Mouse (Mus musculus): Measurements from ENCODE around the gene Itgb2l. TPM values are rescaled to one million over a fixed set of nuclear protein-coding genes. Genes with fewer than 3 reads are reported as not detected.

Gene Itgb2l
- 0.33 TPM in 1 of 2 replicates, not detected in the other for polyA plus RNA-seq (2015; fragmentation: Nextera tagmentation; extraction: Ambion mirVana)

DNA sequence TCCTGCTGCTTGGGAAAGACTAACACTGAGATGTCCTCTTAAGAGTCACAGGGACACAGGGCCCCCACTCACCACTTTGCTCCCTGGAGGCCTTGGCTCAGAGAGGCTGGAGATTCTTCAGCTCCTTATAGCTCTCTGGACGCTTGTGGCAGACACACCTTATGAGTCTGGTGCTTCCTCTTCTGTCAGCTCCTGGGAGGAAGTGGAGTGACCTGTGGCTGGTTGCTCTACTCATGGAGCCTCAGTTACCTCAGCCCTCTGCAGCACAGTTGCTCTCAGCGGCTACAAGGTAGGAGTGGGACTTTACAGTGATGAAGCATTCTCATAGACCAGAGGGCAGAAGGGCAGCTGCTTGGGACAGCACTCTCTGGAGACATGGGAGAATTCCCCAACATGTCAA is at the start of gene Itgb2l:
Gene Itgb2l (minus strand): TSS at position 152 of the 400 bp plus-strand sequence.
- H3K9ac ChIP-seq = no peak within 1 kb of the TSS
- H3K27me3 ChIP-seq = no peaks in the 10 kb centered on the region
- peaks cover 17% of the 10 kb centered on the region for H3K4me1 ChIP-seq
- ATAC-seq (ENCODE audit: low FRiP score, low read depth) = no peak
- no peak within 1 kb of the TSS for H3K27ac ChIP-seq
- WGBS = 76% methylated on average over 2 of the region's 2 CpGs
- H3K9me3 ChIP-seq = no peaks in the 10 kb centered on the region
- no peak within 1 kb of the TSS for H3K4me3 ChIP-seq
- no peak within 1 kb of the TSS for H3K4me2 ChIP-seq (replicated peaks)
- no peaks in the 10 kb centered on the region for H3K36me3 ChIP-seq

DNA sequence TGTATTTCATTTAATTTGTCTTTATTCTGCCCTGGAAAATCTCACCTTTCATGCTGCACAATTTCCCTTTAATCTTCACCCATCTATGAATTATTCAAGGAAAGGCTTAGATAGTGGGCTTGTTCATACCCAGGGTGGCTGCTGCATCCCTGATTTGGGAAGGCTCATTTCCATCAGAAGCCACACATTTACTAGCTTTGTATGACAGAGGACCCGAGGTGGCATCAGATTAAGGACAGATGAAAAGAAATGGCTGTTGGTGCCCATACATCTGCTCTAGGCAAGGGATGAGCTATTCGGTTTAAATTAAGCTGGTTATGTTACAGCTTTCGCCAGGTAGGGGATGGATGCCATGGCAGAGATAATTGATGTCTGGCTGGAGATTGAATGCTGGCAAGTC is 48.1 kb upstream of the Itgb2l start:
- Histone ChIP-seq H3K36me3 (no peaks in the 10 kb centered on the region), H3K4me2 (replicated peaks) (no peak overlapping the region), H3K27ac (no peak overlapping the region), H3K9me3 (no peaks in the 10 kb centered on the region), H3K4me3 (no peak overlapping the region), H3K27me3 (no peaks in the 10 kb centered on the region), H3K4me1 (peaks cover 5% of the 10 kb centered on the region), H3K9ac (no peak overlapping the region)
- WGBS = 78% methylated on average over 3 of the region's 3 CpGs
- no peak for ATAC-seq (ENCODE audit: low FRiP score, low read depth)

DNA sequence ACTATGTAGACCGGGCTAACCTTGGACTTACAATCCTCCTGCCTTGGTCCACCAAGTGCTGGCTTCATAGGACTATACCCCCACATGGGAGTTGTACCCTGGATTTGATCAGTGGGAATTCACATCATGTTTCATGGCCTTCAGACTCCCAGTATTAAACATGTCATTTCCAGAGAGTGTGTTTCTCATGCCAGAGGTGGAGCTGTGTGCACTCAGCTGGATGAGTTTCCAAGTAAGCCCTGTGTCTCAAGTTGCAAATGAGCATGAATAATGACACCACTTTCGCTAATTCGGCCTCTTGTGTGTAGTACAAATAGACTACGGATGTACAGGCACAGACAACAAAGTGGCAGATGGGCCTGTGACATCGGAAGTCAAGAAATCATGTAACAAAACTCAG is 44.6 kb upstream of the Itgb2l start:
- Histone ChIP-seq H3K36me3 (no peaks in the 10 kb centered on the region), H3K9ac (no peak overlapping the region), H3K4me2 (replicated peaks) (no peak overlapping the region), H3K27ac (no peak overlapping the region), H3K4me1 (no peaks in the 10 kb centered on the region), H3K9me3 (no peaks in the 10 kb centered on the region), H3K4me3 (no peak overlapping the region), H3K27me3 (no peaks in the 10 kb centered on the region)
- no peak for ATAC-seq (ENCODE audit: low FRiP score, low read depth)
- 86% methylated on average over 5 of the region's 5 CpGs for WGBS

DNA sequence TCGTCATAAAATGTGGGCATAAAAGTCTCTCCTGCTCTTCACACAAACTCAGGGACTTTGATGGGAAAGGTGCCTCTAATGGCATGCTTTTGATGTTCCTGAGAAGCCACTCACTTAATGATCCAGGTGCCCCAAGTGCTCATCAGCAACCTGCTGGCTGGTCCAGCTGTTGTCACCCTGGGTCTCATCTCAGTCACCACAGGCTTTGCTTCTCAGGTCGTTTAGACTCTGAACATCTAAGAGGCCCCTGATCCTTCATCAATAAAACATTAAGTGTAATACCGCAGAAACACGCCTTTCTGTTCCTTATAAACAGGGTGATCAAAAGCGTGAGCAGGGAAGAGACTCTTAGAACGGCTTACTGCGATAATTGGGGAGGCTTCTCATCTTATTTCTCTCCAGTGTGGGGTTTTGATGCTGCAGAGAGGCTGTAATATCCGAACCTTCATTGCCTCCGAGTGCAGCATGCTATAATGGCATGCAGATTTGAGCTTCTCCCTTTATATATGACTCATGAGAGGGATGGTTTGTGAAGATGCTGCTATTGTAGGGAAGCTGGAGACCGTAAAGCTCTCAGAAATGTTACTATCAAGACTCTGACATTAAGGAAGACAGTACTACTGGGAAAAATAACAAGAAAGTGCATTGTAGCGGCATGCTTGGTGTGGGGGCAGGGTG is 43.7 kb upstream of the Itgb2l start:
- 55% methylated on average over 11 of the region's 11 CpGs for WGBS

DNA sequence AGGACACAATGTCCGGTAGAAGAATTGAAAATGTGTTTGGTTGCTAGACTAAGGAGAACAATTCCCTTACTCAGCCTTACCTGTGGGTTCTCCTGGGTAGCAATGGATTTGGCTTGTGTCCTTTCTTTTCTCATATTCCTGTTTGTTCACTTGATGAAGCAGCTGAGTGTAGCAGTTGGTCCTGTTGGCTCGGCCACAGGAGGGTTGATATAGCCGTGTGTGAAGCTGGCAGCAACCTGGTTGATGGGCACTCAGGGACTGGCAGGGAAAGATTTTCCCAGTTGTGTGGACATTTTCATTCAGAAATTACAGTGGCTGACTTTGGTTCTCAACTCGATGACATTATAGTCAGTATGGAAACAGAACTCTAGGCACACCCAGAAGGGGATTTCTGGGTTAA is 38.4 kb upstream of the Itgb2l start:
- Histone ChIP-seq H3K9me3 (peaks cover 6% of the 10 kb centered on the region; the same call in 1 of the 2 replicates), H3K4me3 (no peak overlapping the region), H3K4me1 (no peaks in the 10 kb centered on the region), H3K4me2 (replicated peaks) (no peak overlapping the region), H3K27ac (no peak overlapping the region), H3K9ac (no peak overlapping the region), H3K36me3 (no peaks in the 10 kb centered on the region), H3K27me3 (no peaks in the 10 kb centered on the region)
- WGBS = 92% methylated on average over 4 of the region's 4 CpGs
- ATAC-seq (ENCODE audit: low FRiP score, low read depth) = no peak

More for the DNA sequence above, 43.7 kb upstream of the Itgb2l start:
- Histone ChIP-seq H3K27ac (no peak overlapping the region), H3K27me3 (no peaks in the 10 kb centered on the region), H3K4me3 (no peak overlapping the region), H3K36me3 (no peaks in the 10 kb centered on the region), H3K9ac (no peak overlapping the region), H3K4me1 (no peaks in the 10 kb centered on the region), H3K9me3 (peaks cover 4% of the 10 kb centered on the region; the same call in 1 of the 2 replicates), H3K4me2 (replicated peaks) (no peak overlapping the region)
- ATAC-seq (ENCODE audit: low FRiP score, low read depth) = no peak

DNA sequence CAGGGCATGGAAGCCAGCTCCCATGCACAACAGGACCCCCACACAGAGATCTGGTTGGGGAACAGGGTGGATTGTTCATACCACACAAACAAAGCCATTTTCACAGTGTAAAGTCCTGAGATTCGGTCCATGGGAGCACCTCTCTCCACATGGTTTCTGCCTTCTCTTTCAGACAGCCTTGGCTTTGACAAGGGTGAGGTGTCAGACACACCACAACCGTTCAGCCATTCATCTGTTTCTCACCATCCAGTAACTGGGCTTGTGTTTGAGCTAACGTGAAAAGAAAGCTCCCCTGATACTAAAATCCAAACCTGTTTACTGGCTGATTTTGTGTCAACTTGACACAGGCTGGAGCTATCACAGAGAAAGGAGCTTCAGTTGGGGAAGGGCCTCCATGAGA is 30.8 kb upstream of the Itgb2l start:
- Histone ChIP-seq H3K27me3 (no peaks in the 10 kb centered on the region; the same call in 1 of the 2 replicates), H3K4me1 (peaks cover 13% of the 10 kb centered on the region), H3K4me2 (replicated peaks) (no peak overlapping the region), H3K9me3 (no peaks in the 10 kb centered on the region), H3K9ac (no peak overlapping the region), H3K4me3 (no peak overlapping the region), H3K27ac (no peak overlapping the region), H3K36me3 (no peaks in the 10 kb centered on the region)
- WGBS = 62% methylated on average over 3 of the region's 3 CpGs
- ATAC-seq (ENCODE audit: low FRiP score, low read depth) = no peak

DNA sequence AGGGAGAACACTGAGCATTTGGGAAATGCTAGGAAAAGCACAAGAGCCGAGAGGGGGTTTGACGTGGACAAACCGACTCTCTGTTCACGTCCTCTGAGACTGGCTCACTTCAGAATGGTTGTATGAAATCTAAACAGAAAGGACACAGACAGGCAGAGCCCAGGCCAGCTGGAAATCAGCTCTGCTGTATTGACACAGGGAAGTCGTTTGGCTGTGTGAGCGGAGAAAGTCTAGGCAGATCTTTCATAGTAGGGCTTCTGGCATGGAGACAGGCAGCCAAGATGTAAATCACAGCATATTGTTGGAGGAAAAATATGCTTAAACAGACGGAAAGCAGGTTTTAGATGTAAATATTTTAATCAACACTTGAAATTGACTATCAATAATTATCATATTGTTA is 29.4 kb upstream of the Itgb2l start:
- no peaks in the 10 kb centered on the region for H3K36me3 ChIP-seq
- no peaks in the 10 kb centered on the region for H3K9me3 ChIP-seq
- no peak overlapping the region for H3K27ac ChIP-seq
- H3K4me2 ChIP-seq (replicated peaks) = 0 out of 2 replicates have a peak overlapping the region, but pooled peaks have one; percentile 19
- ATAC-seq (ENCODE audit: low FRiP score, low read depth) = no peak
- WGBS = 37% methylated on average over 7 of the region's 7 CpGs
- H3K4me1 ChIP-seq = peaks cover 17% of the 10 kb centered on the region
- H3K9ac ChIP-seq = no peak overlapping the region
- peaks cover 5% of the 10 kb centered on the region; the same call in 1 of the 2 replicates for H3K27me3 ChIP-seq
- H3K4me3 ChIP-seq = no peak overlapping the region

DNA sequence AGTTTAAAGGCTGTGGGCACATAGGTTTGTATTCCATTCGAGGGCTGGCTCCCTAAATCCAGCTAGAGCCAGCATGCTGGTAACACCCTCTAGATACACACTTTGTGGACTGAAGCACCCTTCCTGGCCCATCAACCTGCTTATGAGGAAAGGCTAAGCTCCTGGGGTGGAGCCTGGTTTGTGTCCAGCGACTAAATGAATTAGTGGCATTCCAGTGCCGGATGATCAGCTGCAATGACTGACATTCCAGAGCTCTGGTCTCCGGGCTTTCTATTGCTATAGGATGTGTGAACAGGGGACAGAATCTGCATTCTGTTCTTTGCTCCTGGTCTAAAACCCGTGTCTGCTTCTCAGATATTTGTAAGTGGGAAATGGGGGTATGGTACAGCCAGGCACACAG is 28.9 kb upstream of the Itgb2l start:
- Histone ChIP-seq H3K4me3 (no peak overlapping the region), H3K9me3 (no peaks in the 10 kb centered on the region), H3K9ac (no peak overlapping the region), H3K27ac (no peak overlapping the region), H3K4me1 (peaks cover 17% of the 10 kb centered on the region), H3K4me2 (replicated peaks) (0 out of 2 replicates have a peak overlapping the region, but pooled peaks have one; percentile 19), H3K36me3 (no peaks in the 10 kb centered on the region), H3K27me3 (peaks cover 5% of the 10 kb centered on the region; the same call in 1 of the 2 replicates)
- no peak for ATAC-seq (ENCODE audit: low FRiP score, low read depth)
- WGBS = 21% methylated on average over 5 of the region's 5 CpGs

DNA sequence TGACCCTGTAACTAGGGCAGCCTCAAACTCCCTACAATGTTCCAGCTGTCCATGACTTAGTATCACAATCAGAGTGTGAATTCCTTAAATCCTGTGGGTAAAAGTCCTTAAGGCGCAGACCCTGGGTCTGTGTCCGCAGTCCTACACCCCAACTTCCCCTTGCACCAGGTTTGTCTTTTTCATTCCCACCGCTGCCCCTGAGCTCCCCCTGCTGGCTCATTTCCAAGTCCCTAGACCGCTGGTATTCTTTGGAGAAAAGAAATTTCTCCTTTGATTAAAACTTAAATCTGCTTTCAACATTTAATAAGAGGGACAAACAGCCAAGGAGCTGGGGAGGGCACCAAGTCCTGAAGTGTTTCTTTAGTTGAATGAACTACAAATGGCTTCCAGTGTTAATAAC is 26.2 kb upstream of the Itgb2l start:
- Histone ChIP-seq H3K4me3 (no peak overlapping the region), H3K27ac (no peak overlapping the region), H3K4me1 (peaks cover 17% of the 10 kb centered on the region), H3K27me3 (peaks cover 11% of the 10 kb centered on the region), H3K4me2 (replicated peaks) (no peak overlapping the region), H3K9me3 (no peaks in the 10 kb centered on the region), H3K9ac (no peak overlapping the region), H3K36me3 (no peaks in the 10 kb centered on the region)
- ATAC-seq (ENCODE audit: low FRiP score, low read depth) = no peak
- WGBS = 44% methylated on average over 4 of the region's 4 CpGs

DNA sequence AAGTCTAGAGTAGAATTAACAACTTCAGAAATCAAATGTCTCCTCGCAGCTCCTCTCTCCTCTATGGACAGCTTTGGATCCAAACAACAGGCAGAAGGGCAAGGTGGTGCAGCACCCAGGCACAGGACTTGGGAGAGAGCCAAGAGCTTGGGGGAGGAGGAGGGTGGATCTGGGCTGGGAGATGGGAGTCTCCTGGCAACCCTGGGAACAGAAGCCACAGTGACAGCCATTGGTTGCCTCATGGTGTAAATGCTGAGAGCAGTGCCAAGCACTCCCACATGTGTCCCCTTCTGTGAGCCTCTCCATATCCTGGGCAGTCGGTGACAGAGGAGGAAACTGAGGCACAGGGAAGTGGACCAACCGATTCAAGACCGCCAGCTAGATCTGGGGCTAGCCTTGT is 25.3 kb upstream of the Itgb2l start:
- Histone ChIP-seq H3K4me1 (peaks cover 17% of the 10 kb centered on the region), H3K27me3 (peaks cover 14% of the 10 kb centered on the region), H3K4me2 (replicated peaks) (no peak overlapping the region), H3K27ac (no peak overlapping the region), H3K9ac (no peak overlapping the region), H3K36me3 (no peaks in the 10 kb centered on the region), H3K9me3 (no peaks in the 10 kb centered on the region), H3K4me3 (no peak overlapping the region)
- no peak for ATAC-seq (ENCODE audit: low FRiP score, low read depth)
- 82% methylated on average over 4 of the region's 4 CpGs for WGBS

DNA sequence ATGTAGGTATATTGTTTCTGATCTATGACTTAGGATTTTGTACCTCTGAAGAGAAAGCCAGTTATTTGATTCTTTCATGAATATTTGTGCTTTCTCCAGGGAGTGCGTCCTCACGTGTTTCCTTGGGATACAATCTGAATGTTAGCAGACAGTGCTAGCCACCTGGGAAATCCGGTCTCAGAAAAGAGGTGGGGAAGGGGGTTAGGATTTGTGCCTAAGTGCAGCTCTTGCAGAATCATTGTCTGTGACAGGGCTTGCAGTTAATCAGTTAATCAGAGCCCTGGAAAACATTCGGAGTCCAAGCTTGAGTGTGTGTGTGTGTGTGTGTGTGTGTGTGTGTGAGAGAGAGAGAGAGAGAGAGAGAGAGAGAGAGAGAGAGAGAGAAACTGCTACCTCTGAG is 24.6 kb upstream of the Itgb2l start:
- ATAC-seq (ENCODE audit: low FRiP score, low read depth) = no peak
- Histone ChIP-seq H3K9ac (no peak overlapping the region), H3K4me2 (replicated peaks) (no peak overlapping the region), H3K4me3 (no peak overlapping the region), H3K9me3 (no peaks in the 10 kb centered on the region), H3K36me3 (no peaks in the 10 kb centered on the region), H3K27ac (no peak overlapping the region), H3K27me3 (peaks cover 14% of the 10 kb centered on the region), H3K4me1 (peaks cover 17% of the 10 kb centered on the region)
- WGBS = 66% methylated on average over 4 of the region's 4 CpGs

DNA sequence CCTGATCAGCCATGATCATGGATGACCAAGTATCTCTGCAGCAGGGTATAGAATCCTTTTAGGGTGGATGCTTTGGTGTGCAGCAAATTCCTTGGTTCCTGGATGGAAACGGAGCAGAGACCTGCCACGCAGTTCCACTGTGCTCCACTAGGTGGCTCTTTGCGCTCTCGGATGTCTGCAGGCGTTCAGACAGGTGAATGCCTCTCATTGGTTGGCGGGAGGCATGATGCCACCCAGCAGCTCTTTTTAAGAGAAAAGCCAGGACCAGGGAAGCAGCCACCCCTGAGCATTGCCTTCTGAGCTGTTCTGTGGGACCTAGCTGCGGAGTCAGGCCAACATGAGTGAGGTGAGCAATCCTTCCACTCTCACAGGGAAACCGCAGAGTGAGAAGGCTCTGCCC is 24.0 kb upstream of the Itgb2l start, which contains the start of gene Pcp4:
Gene Pcp4 (plus strand): TSS at position 162 of the 400 bp plus-strand sequence.
- peak; percentile 48; the same call in 1 of the 2 replicates for ATAC-seq (ENCODE audit: low FRiP score, low read depth)
- H3K4me1 ChIP-seq = peaks cover 11% of the 10 kb centered on the region
- WGBS = 12% methylated on average over 8 of the region's 8 CpGs
- H3K27me3 ChIP-seq = peaks cover 14% of the 10 kb centered on the region
- no peak within 1 kb of the TSS for H3K27ac ChIP-seq
- H3K9me3 ChIP-seq = no peaks in the 10 kb centered on the region
- no peak within 1 kb of the TSS for H3K4me2 ChIP-seq (replicated peaks)
- no peaks in the 10 kb centered on the region for H3K36me3 ChIP-seq
- H3K4me3 ChIP-seq = no peak within 1 kb of the TSS
- H3K9ac ChIP-seq = no peak within 1 kb of the TSS

DNA sequence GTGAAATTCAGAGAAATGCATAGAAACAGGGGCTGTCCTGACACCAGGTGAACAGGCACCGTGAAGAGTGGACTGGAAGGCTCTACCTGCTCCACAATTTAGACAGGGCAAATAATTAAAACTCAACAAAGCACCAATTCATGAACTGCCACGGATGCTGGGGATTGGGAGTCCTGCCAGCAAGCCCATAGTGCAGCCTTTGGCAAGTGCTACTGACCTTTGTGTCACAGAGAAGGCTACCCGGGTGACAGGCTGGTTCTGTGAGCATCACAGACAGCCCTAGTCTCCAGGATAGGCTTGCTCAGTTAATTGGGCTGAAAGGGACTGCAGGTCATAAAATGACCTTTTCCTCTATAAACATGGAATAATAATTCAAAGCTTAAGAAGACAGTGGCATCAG is 17.4 kb upstream of the Itgb2l start:
- Histone ChIP-seq H3K27ac (no peak overlapping the region), H3K36me3 (no peaks in the 10 kb centered on the region), H3K4me2 (replicated peaks) (no peak overlapping the region), H3K27me3 (peaks cover 4% of the 10 kb centered on the region; the same call in 1 of the 2 replicates), H3K9ac (no peak overlapping the region), H3K4me1 (no peaks in the 10 kb centered on the region), H3K9me3 (no peaks in the 10 kb centered on the region), H3K4me3 (no peak overlapping the region)
- no peak for ATAC-seq (ENCODE audit: low FRiP score, low read depth)
- 46% methylated on average over 3 of the region's 3 CpGs for WGBS
